Mouse (Mus musculus) forebrain, embryonic 15.5 days (tissue): ENCODE measurements around the gene Cnst. TPM values are rescaled to one million over a fixed set of nuclear protein-coding genes. Genes with fewer than 3 reads are reported as not detected.

Source experiments
- ATAC-seq: fragments of 200-750 bp; cut with Nextera tagmentation; replicated peaks from 2 replicates; pipeline ENCODE4 v1.8.0; 2017; ENCODE audit warnings: mild to moderate bottlenecking, moderate TSS enrichment, moderate library complexity
- H3K27ac ChIP-seq: fragments of 300-500 bp; sonication (generic); replicated peaks from 2 replicates; pipeline ENCODE4 v1.5.1; 2015; ENCODE audit warnings: mild to moderate bottlenecking, inconsistent platforms
- H3K27me3 ChIP-seq: fragments of 300-500 bp; sonication (generic); 2 replicates; pipeline ENCODE4 v1.6.1; 2015; ENCODE audit warnings: inconsistent platforms
- H3K36me3 ChIP-seq: fragments of 300-500 bp; sonication (generic); 2 replicates; pipeline ENCODE4 v1.6.1; 2015; ENCODE audit warnings: mild to moderate bottlenecking, inconsistent platforms
- H3K4me1 ChIP-seq: fragments of 300-500 bp; sonication (generic); 2 replicates; pipeline ENCODE4 v1.6.1; 2015; ENCODE audit warnings: inconsistent platforms
- H3K4me2 ChIP-seq: fragments of 300-500 bp; sonication (generic); replicated peaks from 2 replicates; pipeline ENCODE4 v1.6.1; 2015; ENCODE audit warnings: mild to moderate bottlenecking, inconsistent platforms
- H3K4me3 ChIP-seq: fragments of 300-500 bp; sonication (generic); 2 replicates; pipeline ENCODE4 v1.5.1; 2015; ENCODE audit warnings: mild to moderate bottlenecking, inconsistent platforms
- H3K9ac ChIP-seq: fragments of 300-500 bp; sonication (generic); replicated peaks from 2 replicates; pipeline ENCODE4 v1.6.1; 2015; ENCODE audit warnings: mild to moderate bottlenecking, inconsistent platforms
- H3K9me3 ChIP-seq: fragments of 300-500 bp; sonication (generic); 2 replicates; pipeline ENCODE4 v1.6.1; 2016; ENCODE audit warnings: inconsistent platforms
- WGBS: fragments of 180-500 bp; shearing (Covaris S2); methylation state at CpG from one replicate; pipeline ENCODE4 v1.1.7; 2015; ENCODE audit warnings: mixed read lengths; 5-methylcytosine and 5-hydroxymethylcytosine counted together
- polyA plus RNA-seq: library from polyadenylated mRNA; unstranded; fragments of >200 nt; fragmentation: Nextera tagmentation; extraction: Ambion mirVana; gene quantifications from 2 replicates; pipeline ENCODE4 v1.2.1, GENCODE M21; 2015

Gene Cnst
- polyA plus RNA-seq, 1 experiment from 2014 or later: 32.1 TPM

DNA sequence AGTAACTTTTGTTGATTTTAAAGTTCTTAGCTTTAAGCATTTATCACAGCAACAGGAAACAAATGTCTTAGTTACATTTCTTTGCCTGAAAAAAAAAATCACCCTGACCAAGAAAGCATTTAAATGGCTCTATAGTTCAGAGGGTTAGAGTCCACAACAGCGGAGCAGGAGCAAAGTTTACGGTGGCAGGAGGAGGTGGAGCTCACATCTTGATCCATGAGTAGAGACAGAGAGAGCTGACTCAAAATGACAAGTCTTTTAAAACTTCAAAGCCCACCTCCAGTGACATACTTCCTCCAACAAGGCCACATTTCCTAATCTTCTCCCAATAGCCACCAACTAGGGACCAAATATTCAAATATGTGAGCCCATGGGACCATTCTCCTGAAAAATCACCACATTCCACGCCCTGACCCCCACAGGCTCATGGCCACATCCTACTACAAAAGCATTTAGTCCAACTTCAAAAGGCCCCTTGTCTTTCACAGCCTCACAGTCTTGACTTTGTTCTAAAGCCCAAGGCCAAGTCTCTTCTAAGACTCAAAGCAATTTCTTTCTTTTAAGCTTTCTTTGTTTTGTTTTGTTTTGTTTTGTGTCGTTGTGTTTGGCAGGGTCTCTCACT lies 118.2 kb downstream of the Cnst start:
- H3K4me1 ChIP-seq: peaks cover 13% of the 10 kb centered on the region
- H3K27ac ChIP-seq: no peak overlapping the region
- no peak overlapping the region for H3K4me2 ChIP-seq
- H3K9me3 ChIP-seq: no peaks in the 10 kb centered on the region
- WGBS: 44% methylated on average over 4 of the region's 4 CpGs
- no peak overlapping the region for H3K9ac ChIP-seq
- no peaks in the 10 kb centered on the region for H3K36me3 ChIP-seq
- ATAC-seq: no peak
- H3K27me3 ChIP-seq: no peaks in the 10 kb centered on the region
- no peak overlapping the region for H3K4me3 ChIP-seq

DNA sequence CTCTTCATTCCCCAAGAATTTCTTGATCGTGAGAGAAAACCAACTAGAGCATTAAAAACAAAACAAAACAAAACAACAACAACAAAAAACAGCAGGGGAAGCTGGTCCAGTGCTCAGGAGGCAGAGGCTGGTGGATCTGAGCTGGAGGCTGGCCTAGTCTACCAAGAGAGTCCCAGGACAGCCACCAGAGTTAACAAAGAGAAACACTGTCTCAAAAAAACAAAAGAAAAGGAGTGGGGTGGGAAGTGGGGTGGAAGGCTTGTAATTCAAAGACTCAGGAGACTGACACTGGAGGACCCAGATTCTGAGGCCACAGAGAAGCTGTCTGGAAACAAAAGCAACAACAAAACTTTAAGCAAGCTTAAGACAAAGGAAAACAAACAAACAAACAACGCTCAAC lies 120.8 kb downstream of the Cnst start:
- H3K27me3 ChIP-seq: no peaks in the 10 kb centered on the region
- H3K9ac ChIP-seq: no peak overlapping the region; the same call in 1 of the 2 replicates
- ATAC-seq: no peak
- no peak overlapping the region for H3K27ac ChIP-seq
- no peaks in the 10 kb centered on the region; the same call in 1 of the 2 replicates for H3K36me3 ChIP-seq
- 58% methylated on average over 2 of the region's 2 CpGs for whole genome bisulfite sequencing
- H3K4me1 ChIP-seq: peaks cover 13% of the 10 kb centered on the region
- no peak overlapping the region for H3K4me2 ChIP-seq
- H3K4me3 ChIP-seq: no peak overlapping the region; the same call in 1 of the 2 replicates
- H3K9me3 ChIP-seq: no peaks in the 10 kb centered on the region

DNA sequence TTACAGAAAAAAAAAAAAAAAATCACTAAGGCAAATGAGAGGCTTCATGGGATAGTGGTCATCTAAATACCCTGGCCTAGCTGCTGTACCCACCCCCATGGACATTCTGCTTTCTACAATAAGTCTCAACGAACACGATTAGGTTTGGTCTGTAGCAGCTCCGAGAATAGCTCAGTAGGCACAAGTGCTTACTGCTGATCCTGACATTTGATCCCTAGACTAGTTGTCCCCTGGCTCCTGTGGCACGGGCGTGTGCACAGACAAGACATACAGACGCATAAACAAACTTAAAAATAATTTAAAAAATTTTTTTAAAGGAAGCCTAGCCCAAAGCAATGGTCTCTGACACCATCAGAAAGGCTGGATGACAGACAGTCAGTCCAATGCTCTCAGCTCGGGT lies 121.3 kb downstream of the Cnst start:
- Histone ChIP-seq H3K27me3 (no peaks in the 10 kb centered on the region), H3K27ac (peak overlapping the region; percentile 77), H3K9me3 (no peaks in the 10 kb centered on the region), H3K4me1 (peaks cover 13% of the 10 kb centered on the region), H3K9ac (peak overlapping the region; percentile 71), H3K36me3 (no peaks in the 10 kb centered on the region; the same call in 1 of the 2 replicates), H3K4me2 (peak overlapping the region; percentile 59), H3K4me3 (peak overlapping the region; percentile 88)
- WGBS: 3% methylated on average over 7 of the region's 7 CpGs
- ATAC-seq: no peak; the same call in none of the 2 replicates

DNA sequence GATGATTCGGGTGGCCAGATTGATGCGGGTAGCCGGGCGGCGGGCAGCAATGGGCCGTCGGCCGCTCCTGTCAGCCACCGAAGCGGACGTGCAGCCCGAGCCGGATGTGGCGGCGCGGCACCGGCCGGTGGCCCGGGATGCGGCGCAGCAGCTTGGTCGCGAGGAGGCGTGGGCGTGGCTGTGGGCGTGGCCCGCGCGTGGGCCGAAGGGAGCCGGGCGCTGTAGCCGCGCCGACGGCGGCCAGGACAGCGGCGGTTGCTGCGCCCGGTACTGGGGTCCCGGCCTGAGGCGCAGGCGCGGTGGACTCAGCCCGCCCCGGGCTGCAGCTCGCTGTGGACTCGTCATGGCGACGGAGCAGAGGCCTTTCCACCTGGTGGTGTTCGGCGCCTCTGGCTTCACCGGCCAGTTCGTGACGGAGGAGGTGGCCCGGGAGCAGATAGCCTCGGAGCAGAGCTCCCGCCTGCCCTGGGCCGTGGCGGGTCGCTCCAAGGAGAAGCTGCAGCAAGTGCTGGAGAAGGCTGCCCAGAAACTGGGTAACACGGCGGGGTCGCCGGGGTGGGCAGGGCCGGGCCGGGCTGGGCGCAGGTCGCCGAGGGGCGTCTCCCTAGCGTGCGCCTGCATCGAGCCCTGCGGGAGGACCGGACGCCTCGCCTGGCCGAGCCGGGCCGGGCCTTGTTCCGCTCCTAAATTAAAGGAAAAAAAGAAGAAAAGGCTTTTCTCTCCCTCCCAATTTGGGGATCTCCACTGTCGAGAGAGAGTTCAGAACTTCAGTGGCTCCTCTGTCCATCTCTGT lies 122.0 kb downstream of the Cnst start, which contains the start of gene Sccpdh:
Gene Sccpdh, plus strand, starts transcription at position 198 of the 793 bp plus-strand sequence.
- WGBS: under 1% methylated on average over 79 of the region's 84 CpGs
- Histone ChIP-seq H3K4me1 (peaks cover 13% of the 10 kb centered on the region), H3K9me3 (no peaks in the 10 kb centered on the region), H3K27me3 (no peaks in the 10 kb centered on the region), H3K4me3 (peak within 1 kb of the TSS; percentile 88), H3K36me3 (no peaks in the 10 kb centered on the region; the same call in 1 of the 2 replicates), H3K4me2 (peak within 1 kb of the TSS; percentile 59), H3K27ac (peak within 1 kb of the TSS; percentile 77), H3K9ac (peak within 1 kb of the TSS; percentile 71)
- ATAC-seq: peak; percentile 98

DNA sequence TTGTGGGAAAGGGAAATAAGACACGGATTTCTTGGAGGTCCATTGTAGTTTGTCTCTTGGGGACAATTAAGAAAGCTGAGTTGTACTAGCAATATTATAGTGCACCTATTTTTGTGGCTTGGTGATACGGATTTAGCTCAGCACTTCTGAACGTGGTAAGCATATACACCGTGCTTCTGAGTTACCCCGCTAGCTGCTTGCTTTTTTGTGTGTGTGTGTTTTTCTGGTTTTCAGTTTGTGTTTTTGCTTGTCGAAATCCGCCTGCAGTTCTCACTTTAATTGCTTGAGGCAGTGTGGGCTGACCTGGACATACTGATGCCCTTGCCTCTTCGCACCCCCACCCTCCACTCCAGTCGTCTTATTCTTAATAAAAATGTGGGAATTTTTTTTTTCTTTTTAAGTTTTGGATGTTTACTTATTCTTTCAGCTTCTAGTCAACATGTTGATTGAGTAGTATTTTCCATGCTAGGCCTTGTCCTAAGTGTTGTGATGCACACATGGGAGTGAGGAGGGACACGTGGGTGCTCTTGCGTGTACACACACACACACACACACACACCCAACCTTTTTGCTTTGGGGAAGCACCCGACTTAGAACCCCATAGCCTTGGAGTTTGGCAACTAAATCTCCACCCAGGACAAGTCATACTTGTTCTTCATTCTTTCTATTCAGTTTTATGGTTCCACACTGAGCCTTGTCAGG lies 122.8 kb downstream of the Cnst start:
- H3K4me1 ChIP-seq: peaks cover 13% of the 10 kb centered on the region
- H3K9ac ChIP-seq: peak overlapping the region; percentile 71
- H3K4me3 ChIP-seq: peak overlapping the region; percentile 88
- 15% methylated on average over 12 of the region's 12 CpGs for WGBS
- 0 out of 2 replicates have a peak, but pooled peaks have one; percentile 19 for ATAC-seq
- no peaks in the 10 kb centered on the region for H3K27me3 ChIP-seq
- no peaks in the 10 kb centered on the region for H3K9me3 ChIP-seq
- H3K36me3 ChIP-seq: peaks cover 4% of the 10 kb centered on the region; the same call in 1 of the 2 replicates
- peak overlapping the region; percentile 59 for H3K4me2 ChIP-seq
- peak overlapping the region; percentile 77 for H3K27ac ChIP-seq

DNA sequence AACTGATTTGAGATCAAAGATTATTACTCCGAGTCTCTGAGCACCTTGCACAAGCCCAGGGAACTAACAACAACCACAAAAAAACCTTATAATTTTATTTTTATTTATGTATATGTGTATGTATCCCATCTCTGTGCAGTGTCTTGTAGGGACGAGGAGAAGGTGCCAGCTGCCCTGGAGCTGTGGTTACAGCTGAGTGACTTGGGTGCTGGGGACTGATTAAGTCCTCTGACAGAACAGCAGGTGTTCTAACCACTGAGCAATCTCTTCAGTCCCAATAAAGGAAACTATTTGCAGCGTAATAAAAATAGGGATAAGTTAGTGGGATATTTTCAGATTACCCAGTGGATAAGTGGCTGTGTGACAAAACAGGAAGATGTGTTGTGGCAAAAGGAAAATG lies 128.2 kb downstream of the Cnst start:
- no peak for ATAC-seq
- H3K9ac ChIP-seq: no peak overlapping the region
- peaks cover 1% of the 10 kb centered on the region for H3K4me1 ChIP-seq
- H3K4me3 ChIP-seq: no peak overlapping the region
- WGBS: 90% methylated on average over 3 of the region's 3 CpGs
- H3K27me3 ChIP-seq: no peaks in the 10 kb centered on the region
- H3K36me3 ChIP-seq: peaks cover 27% of the 10 kb centered on the region
- no peak overlapping the region for H3K4me2 ChIP-seq
- no peak overlapping the region for H3K27ac ChIP-seq
- H3K9me3 ChIP-seq: no peaks in the 10 kb centered on the region

DNA sequence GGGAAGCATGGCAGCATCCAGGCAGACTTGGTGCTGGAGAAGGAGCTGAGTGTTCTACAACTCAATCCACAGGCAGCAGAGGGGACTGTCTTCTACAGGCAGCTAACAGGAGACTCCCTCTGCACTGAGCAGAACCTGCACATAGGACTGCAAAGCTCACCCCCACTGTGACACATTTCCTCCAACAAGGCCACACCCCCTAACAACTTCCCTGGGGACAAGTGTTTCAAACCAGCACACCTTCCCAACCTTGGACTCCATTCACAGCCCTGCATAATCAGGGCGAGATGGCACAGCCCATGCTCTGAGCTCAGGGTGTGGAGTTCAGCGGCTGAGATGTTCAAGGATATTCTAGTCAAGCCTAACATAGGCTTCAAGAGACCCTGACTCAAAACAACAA lies 130.9 kb downstream of the Cnst start:
- ATAC-seq: no peak
- H3K36me3 ChIP-seq: peaks cover 47% of the 10 kb centered on the region

More for the DNA sequence above, 130.9 kb downstream of the Cnst start:
- no peaks in the 10 kb centered on the region for H3K4me1 ChIP-seq
- H3K4me2 ChIP-seq: no peak overlapping the region
- no peak overlapping the region for H3K27ac ChIP-seq
- no peak overlapping the region for H3K4me3 ChIP-seq
- no peaks in the 10 kb centered on the region for H3K9me3 ChIP-seq
- no peak overlapping the region for H3K9ac ChIP-seq
- H3K27me3 ChIP-seq: no peaks in the 10 kb centered on the region
- WGBS: 95% methylated on average over 2 of the region's 2 CpGs

Other genes with a start within 250 kb of the Cnst start
- gene Smyd3, start 28.3 kb upstream of the Cnst start, polyA plus RNA-seq: 23.9 and 25.8 TPM in 2 replicates
- 37.9 and 39.4 TPM in 2 replicates for gene Tfb2m, start 103 bp upstream of the Cnst start, polyA plus RNA-seq
- gene Sccpdh, start 121.8 kb downstream of the Cnst start, polyA plus RNA-seq: 101 and 116 TPM in 2 replicates
- gene Kif28, start 198.9 kb downstream of the Cnst start, polyA plus RNA-seq: not detected in 2 replicates